Mouse (Mus musculus): ENCODE results near the gene Gm30191.

- no peak for TF ChIP-seq CTCF (IDR thresholded peaks at IDR 0.05; ENCODE audit: borderline replicate concordance, insufficient read depth, low read depth, low read length)
- TF ChIP-seq POLR2A (IDR thresholded peaks at IDR 0.05; ENCODE audit: borderline replicate concordance, insufficient read depth, low read length) = no peak
Observed at GRCm38 (mm10) chr4:134271979-134272378, 25.2 kb downstream of the Gm30191 start.
